Mouse (Mus musculus): ENCODE results near the gene Iqcf3. TPM values are rescaled to one million over a fixed set of nuclear protein-coding genes. Genes with fewer than 3 reads are reported as not detected.

Gene Iqcf3
- total and polyA plus RNA-seq, 2 experiments from 2014 or later, result not detected

DNA sequence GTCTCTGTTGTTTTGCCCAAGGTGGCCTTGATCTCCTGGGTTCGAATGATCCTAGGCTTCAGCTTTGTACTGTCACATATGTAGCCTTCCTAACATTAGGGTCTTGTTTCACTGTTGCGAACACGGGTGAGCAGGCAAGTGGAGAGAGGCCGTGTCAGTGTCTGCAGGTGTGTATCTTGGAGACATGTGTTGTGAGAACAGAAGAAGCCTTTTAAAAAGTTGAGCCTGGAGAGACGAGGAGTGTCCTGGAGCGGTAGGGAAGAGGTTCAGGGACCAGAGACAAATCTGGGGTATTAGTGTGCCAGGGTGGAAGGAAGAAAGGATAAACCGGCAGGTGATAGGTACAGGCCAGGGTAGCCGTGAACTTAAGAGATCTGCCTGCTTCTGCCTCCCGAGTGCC is 83.3 kb downstream of the Iqcf3 start:
- H3K9me3 ChIP-seq (ENCODE audit: low read length), result no peaks in the 10 kb centered on the region
- ATAC-seq (no peak), DNase-seq (ENCODE audit: low spot score) (no peak)
- whole genome bisulfite sequencing, result 87% methylated on average over 9 of the region's 9 CpGs
- H3K27me3 ChIP-seq (ENCODE audit: insufficient read depth, low read length), result no peaks in the 10 kb centered on the region
- peak overlapping the region; percentile 96 for H3K4me2 ChIP-seq (ENCODE audit: low read depth, low read length)
- peaks cover 23% of the 10 kb centered on the region; the same call in 1 of the 2 replicates for H3K4me1 ChIP-seq (ENCODE audit: insufficient read depth, low read length)
- TF ChIP-seq CTCF (IDR thresholded peaks at IDR 0.05; ENCODE audit: low read depth), result no peak
- no peak overlapping the region for H3K27ac ChIP-seq
- peak overlapping the region; percentile 57 for H3K9ac ChIP-seq (replicated peaks; ENCODE audit: low read length)
- peaks cover 5% of the 10 kb centered on the region; the same call in 1 of the 2 replicates for H3K36me3 ChIP-seq (ENCODE audit: insufficient read depth, low read length)
- H3K4me3 ChIP-seq (ENCODE audit: low read length), result peak overlapping the region; percentile 79

DNA sequence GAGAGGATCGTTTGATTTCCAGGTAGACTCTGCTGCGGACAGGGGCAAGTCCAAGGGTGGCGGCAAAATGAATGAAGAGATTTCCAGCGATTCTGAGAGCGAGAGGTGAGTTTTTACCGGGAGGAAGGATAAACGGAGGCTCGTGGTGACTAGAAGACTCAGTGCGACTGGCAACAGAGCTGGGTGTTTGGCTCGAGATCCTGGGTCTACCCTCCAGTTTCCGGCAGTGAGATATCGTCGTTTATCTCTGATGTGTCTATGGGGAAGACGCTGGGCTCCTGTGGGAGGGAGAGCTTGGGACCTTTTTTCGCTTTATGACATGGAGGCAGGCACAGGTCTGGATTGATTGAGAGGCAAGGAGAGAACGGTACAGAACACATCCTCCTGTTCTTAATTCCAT is 83.8 kb downstream of the Iqcf3 start:
- peak overlapping the region; percentile 59; the same call in 1 of the 2 replicates for H3K27ac ChIP-seq
- ATAC-seq (no peak), DNase-seq (ENCODE audit: low spot score) (no peak)
- peak overlapping the region; percentile 57 for H3K9ac ChIP-seq (replicated peaks; ENCODE audit: low read length)
- H3K27me3 ChIP-seq (ENCODE audit: insufficient read depth, low read length), result no peaks in the 10 kb centered on the region
- peak overlapping the region; percentile 79 for H3K4me3 ChIP-seq (ENCODE audit: low read length)
- TF ChIP-seq CTCF (IDR thresholded peaks at IDR 0.05; ENCODE audit: low read depth), result no peak
- no peaks in the 10 kb centered on the region for H3K9me3 ChIP-seq (ENCODE audit: low read length)
- WGBS, result 5% methylated on average over 16 of the region's 16 CpGs
- peaks cover 23% of the 10 kb centered on the region; the same call in 1 of the 2 replicates for H3K4me1 ChIP-seq (ENCODE audit: insufficient read depth, low read length)
- H3K36me3 ChIP-seq (ENCODE audit: insufficient read depth, low read length), result 0 out of 2 replicates have a peak, but pooled peaks cover under 1% of the 10 kb centered on the region
- peak overlapping the region; percentile 96 for H3K4me2 ChIP-seq (ENCODE audit: low read depth, low read length)

DNA sequence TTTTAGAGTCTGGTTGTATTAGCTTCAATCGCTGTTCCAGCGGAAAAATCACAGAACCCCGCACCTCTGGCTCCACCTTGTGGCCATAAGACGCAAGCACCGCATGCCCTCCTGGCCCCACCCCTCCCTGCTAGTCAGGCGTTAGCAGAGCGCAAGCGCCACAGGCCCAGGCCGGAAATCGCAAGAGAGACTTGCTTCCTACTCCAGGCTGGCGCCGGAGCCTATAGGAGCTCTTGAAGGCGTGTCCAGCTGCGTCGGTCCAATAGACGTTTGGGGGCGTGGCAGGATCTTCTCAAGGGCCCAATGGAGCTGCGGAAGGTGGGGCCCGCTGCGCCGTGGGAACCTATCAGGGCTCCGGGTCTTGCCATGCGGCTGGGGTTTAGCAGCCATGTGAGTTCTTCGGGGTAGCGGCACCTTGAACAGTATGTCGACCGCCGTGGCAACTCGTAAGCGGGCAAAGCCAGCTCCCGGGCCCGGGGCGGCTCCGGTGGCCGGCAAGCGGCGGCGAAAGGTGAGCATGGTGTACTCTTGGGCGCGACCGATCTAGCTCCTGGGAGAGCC is 84.4 kb downstream of the Iqcf3 start, which contains the start of gene Parp3:
TSS of gene Parp3 (minus strand) at position 26 of the 561 bp plus-strand sequence.
- Histone ChIP-seq H3K36me3 (ENCODE audit: insufficient read depth, low read length) (no peaks in the 10 kb centered on the region), H3K27me3 (ENCODE audit: insufficient read depth, low read length) (no peaks in the 10 kb centered on the region), H3K4me2 (ENCODE audit: low read depth, low read length) (peak within 1 kb of the TSS; percentile 96), H3K4me3 (ENCODE audit: low read length) (peak within 1 kb of the TSS; percentile 79), H3K4me1 (ENCODE audit: insufficient read depth, low read length) (peaks cover 23% of the 10 kb centered on the region; the same call in 1 of the 2 replicates), H3K9ac (replicated peaks; ENCODE audit: low read length) (peak within 1 kb of the TSS; percentile 57), H3K9me3 (ENCODE audit: low read length) (no peaks in the 10 kb centered on the region), H3K27ac (peak within 1 kb of the TSS; percentile 59; the same call in 1 of the 2 replicates)
- under 1% methylated on average over 41 of the region's 41 CpGs for WGBS
- ATAC-seq (peak; percentile 99), DNase-seq (ENCODE audit: low spot score) (peak; percentile 100)
- peak; percentile 97 for TF ChIP-seq CTCF (IDR thresholded peaks at IDR 0.05; ENCODE audit: low read depth)

DNA sequence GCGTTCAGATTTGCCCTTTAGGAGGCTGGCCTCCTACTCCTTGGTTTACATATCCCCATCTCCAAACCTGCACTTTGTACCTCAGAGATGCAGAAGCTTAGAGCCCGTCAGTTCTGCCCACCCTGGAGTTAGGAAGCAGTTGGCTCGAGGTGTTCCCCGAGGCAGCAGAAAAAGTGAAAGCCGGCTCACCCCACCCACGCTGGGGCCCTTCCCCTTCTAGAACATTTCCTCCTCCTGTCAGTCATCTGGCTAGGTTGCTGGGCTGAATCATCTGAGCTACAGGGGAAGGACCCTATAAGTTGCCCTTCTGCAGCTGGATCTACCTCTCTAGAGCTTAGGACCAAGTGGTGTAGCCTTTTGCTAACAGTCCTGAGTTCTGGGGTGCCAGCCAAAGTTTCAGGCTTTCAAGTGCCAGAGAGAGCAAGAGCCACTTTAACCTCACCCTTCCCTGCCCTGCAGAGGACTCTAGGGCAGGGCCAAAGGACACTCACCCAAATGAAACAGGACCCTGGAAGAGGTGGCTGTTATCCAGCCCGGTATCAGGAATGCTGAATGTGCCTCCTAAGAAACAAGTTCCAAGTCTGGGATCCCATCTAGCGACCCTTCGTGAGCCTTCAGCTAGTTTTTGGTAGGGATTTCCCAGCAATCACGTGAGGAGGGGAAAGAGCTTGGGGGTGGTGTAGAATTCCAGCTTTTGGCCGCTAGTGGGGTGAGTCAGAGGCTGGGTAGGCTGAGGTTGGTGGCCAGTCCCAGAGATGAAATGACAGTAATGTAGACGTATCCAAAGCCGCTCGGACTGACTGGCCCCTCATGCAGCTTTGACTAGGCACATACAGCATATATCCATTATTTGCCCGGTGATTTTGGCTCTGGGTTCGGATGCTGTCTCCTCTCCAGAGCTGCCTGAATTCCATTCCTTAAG is 85.2 kb downstream of the Iqcf3 start:
- Histone ChIP-seq H3K9ac (replicated peaks; ENCODE audit: low read length) (no peak overlapping the region), H3K4me3 (ENCODE audit: low read length) (no peak overlapping the region), H3K27me3 (ENCODE audit: insufficient read depth, low read length) (no peaks in the 10 kb centered on the region), H3K36me3 (ENCODE audit: insufficient read depth, low read length) (no peaks in the 10 kb centered on the region), H3K27ac (peak overlapping the region; percentile 33; the same call in 1 of the 2 replicates), H3K4me1 (ENCODE audit: insufficient read depth, low read length) (peaks cover 23% of the 10 kb centered on the region; the same call in 1 of the 2 replicates), H3K4me2 (ENCODE audit: low read depth, low read length) (peak overlapping the region; percentile 40; the same call in 1 of the 2 replicates), H3K9me3 (ENCODE audit: low read length) (no peaks in the 10 kb centered on the region)
- WGBS, result 32% methylated on average over 16 of the region's 16 CpGs
- TF ChIP-seq CTCF (IDR thresholded peaks at IDR 0.05; ENCODE audit: low read depth), result no peak
- ATAC-seq (no peak; the same call in 1 of the 2 replicates), DNase-seq (ENCODE audit: low spot score) (peak; percentile 24)

DNA sequence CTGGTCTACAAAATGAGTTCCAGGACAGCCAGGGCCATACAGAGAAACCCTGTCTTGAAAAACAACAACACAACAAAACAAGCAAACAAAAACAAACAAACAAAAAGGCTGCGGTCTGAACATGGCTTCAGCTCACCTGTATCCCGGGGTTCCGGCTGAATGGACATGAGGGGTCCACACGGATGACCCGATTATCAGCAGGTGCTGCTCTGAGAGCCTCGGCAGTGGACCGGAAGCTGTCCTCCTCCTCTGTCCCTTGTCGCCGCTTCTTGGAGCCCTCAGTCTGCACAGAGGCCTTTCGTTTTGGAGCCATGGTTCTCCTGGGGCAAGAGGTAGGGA is 85.8 kb downstream of the Iqcf3 start, which contains the start of gene Rrp9:
TSS of gene Rrp9 (plus strand) at position 301 of the 339 bp plus-strand sequence.
- H3K27me3 ChIP-seq (ENCODE audit: insufficient read depth, low read length), result no peaks in the 10 kb centered on the region
- H3K9me3 ChIP-seq (ENCODE audit: low read length), result no peaks in the 10 kb centered on the region
- no peak within 1 kb of the TSS for H3K4me3 ChIP-seq (ENCODE audit: low read length)
- no peak for DNase-seq (ENCODE audit: low spot score)
- WGBS, result 84% methylated on average over 10 of the region's 10 CpGs
- TF ChIP-seq CTCF (IDR thresholded peaks at IDR 0.05; ENCODE audit: low read depth), result no peak
- peak within 1 kb of the TSS; percentile 40; the same call in 1 of the 2 replicates for H3K4me2 ChIP-seq (ENCODE audit: low read depth, low read length)
- H3K4me1 ChIP-seq (ENCODE audit: insufficient read depth, low read length), result peaks cover 23% of the 10 kb centered on the region; the same call in 1 of the 2 replicates
- peak within 1 kb of the TSS; percentile 33; the same call in 1 of the 2 replicates for H3K27ac ChIP-seq
- no peak within 1 kb of the TSS for H3K9ac ChIP-seq (replicated peaks; ENCODE audit: low read length)
- H3K36me3 ChIP-seq (ENCODE audit: insufficient read depth, low read length), result no peaks in the 10 kb centered on the region
- no peak for ATAC-seq

DNA sequence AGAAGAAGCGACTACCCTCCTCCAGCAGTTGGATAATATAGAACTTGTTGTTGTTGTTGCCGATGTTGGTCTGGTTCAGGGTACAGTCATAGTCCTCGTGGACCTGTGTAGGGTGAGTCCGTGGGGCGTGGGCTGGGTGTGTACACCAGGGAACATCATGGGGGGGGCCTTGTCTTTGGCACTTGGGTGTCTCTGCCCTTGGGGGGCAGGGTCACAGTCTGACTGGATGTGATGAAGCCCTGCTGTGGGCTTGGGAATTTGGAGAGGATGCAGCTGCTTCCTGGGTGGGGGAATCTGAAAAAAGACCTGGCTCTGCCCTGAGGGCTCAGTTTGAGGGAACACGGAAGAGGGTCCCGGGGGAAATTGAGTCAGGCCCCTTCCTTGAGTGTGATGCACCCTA is 86.4 kb downstream of the Iqcf3 start:
- Histone ChIP-seq H3K27me3 (ENCODE audit: insufficient read depth, low read length) (no peaks in the 10 kb centered on the region), H3K9ac (replicated peaks; ENCODE audit: low read length) (no peak overlapping the region), H3K36me3 (ENCODE audit: insufficient read depth, low read length) (no peaks in the 10 kb centered on the region), H3K4me2 (ENCODE audit: low read depth, low read length) (no peak overlapping the region), H3K4me3 (ENCODE audit: low read length) (no peak overlapping the region), H3K27ac (no peak overlapping the region), H3K9me3 (ENCODE audit: low read length) (no peaks in the 10 kb centered on the region), H3K4me1 (ENCODE audit: insufficient read depth, low read length) (peaks cover 23% of the 10 kb centered on the region; the same call in 1 of the 2 replicates)
- no peak for ATAC-seq
- 67% methylated on average over 7 of the region's 7 CpGs for WGBS
- no peak for DNase-seq (ENCODE audit: low spot score)
- no peak for TF ChIP-seq CTCF (IDR thresholded peaks at IDR 0.05; ENCODE audit: low read depth)

All from hindbrain, postnatal 0 days (tissue).